Mouse (Mus musculus) hindbrain, postnatal 0 days (tissue): Measurements from ENCODE around the gene Cbln1. TPM values are rescaled to one million over a fixed set of nuclear protein-coding genes. Genes with fewer than 3 reads are reported as not detected.

ENCODE experiments used
- ATAC-seq: fragments of 200-750 bp; cut with Nextera tagmentation; 2 replicates; pipeline ENCODE4 v1.8.0; 2017; ENCODE audit warnings: mild to moderate bottlenecking, moderate TSS enrichment, moderate library complexity
- DNase-seq: peaks from one replicate; pipeline ENCODE4 v3.0.0-alpha.2; 2015; ENCODE audit warnings: low spot score
- H3K27ac ChIP-seq: fragments of 300-500 bp; sonication (generic); 2 replicates; pipeline ENCODE4 v1.5.1; 2014; ENCODE audit warnings: mild to moderate bottlenecking
- H3K27me3 ChIP-seq: fragments of 300-500 bp; sonication (generic); 2 replicates; pipeline ENCODE4 v1.6.1; 2014; ENCODE audit warnings: low read length, mixed read lengths; ENCODE audit not compliant: insufficient read depth
- H3K36me3 ChIP-seq: fragments of 300-500 bp; sonication (generic); 2 replicates; pipeline ENCODE4 v1.6.1; 2014; ENCODE audit warnings: low read length, mixed read lengths; ENCODE audit not compliant: insufficient read depth
- H3K4me1 ChIP-seq: fragments of 300-500 bp; sonication (generic); 2 replicates; pipeline ENCODE4 v1.6.1; 2014; ENCODE audit warnings: antibody characterized with exemption, low read length, mixed read lengths; ENCODE audit not compliant: insufficient read depth
- H3K4me2 ChIP-seq: fragments of 300-500 bp; sonication (generic); 2 replicates; pipeline ENCODE4 v1.6.1; 2014; ENCODE audit warnings: low read depth, mild to moderate bottlenecking, low read length, moderate library complexity, mixed read lengths
- H3K4me3 ChIP-seq: fragments of 300-500 bp; sonication (generic); 2 replicates; pipeline ENCODE4 v1.5.1; 2014; ENCODE audit warnings: low read length
- H3K9ac ChIP-seq: fragments of 300-500 bp; sonication (generic); replicated peaks from 2 replicates; pipeline ENCODE4 v1.6.1; 2014; ENCODE audit warnings: mild to moderate bottlenecking, low read length, moderate library complexity, mixed read lengths
- H3K9me3 ChIP-seq: fragments of 300-500 bp; sonication (generic); 2 replicates; pipeline ENCODE4 v1.6.1; 2016; ENCODE audit warnings: low read length, mixed read lengths
- CTCF ChIP-seq: IDR thresholded peaks from 2 replicates; pipeline ENCODE4 v1.5.1; 2016; ENCODE audit warnings: antibody characterized with exemption, control low read depth, low read depth
- WGBS: fragments of 180-500 bp; shearing (Covaris S2); extraction: QIAGEN DNeasy Blood & Tissue Kit; methylation state at CpG from one replicate; pipeline ENCODE4 v1.1.7; 2014; 5-methylcytosine and 5-hydroxymethylcytosine counted together
- polyA plus RNA-seq: library from polyadenylated mRNA; unstranded; fragments of >200 nt; fragmentation: Nextera tagmentation; extraction: Ambion mirVana; gene quantifications from 2 replicates; pipeline ENCODE4 v1.2.1, GENCODE M21; 2015
- total RNA-seq: library from RNA; depleted of rRNA; stranded (reverse); fragments of >200 nt; gene quantifications from 2 replicates; pipeline ENCODE4 v1.2.3, GENCODE M21; 2014

Cbln1 gene
- total and polyA plus RNA-seq, 2 experiments from 2014 or later: 56.8 to 181 TPM

DNA sequence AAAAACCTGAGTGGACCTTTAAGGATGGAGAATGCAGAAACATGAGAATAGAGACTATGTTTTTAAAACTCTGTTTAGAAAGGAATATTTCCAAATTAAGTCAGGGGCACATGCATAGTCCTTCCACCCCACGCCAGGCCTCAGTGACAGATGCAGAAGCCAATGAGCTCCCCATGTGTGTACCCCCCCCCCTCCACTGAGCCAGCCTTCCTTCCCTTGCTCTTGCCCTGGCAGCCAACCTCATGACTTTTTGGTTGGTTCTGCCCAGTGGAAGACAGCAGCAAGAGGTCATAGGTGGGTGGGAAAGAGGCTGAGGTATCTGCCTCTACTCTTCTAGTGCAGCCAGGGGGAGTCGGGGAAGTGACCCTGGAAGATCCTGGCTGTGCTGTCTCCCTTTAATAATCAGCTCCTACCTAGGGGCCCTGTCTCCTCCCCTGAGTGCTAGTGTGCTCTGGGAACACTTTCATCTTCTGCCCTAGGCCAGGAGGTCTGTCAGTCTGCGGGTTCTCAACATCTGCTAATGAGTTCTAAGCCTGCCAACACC, 4.8 kb upstream of the Cbln1 start:
- H3K4me2 ChIP-seq: peak overlapping the region; percentile 45
- H3K9ac ChIP-seq: no peak overlapping the region
- no peak for DNase-seq
- 53% methylated on average over 3 of the region's 3 CpGs for WGBS
- H3K27ac ChIP-seq: 0 out of 2 replicates have a peak overlapping the region, but pooled peaks have one; percentile 20
- H3K4me3 ChIP-seq: no peak overlapping the region
- TF ChIP-seq CTCF: no peak
- H3K4me1 ChIP-seq: no peaks in the 10 kb centered on the region
- ATAC-seq: no peak
- peaks cover 8% of the 10 kb centered on the region for H3K27me3 ChIP-seq
- no peaks in the 10 kb centered on the region for H3K36me3 ChIP-seq
- H3K9me3 ChIP-seq: no peaks in the 10 kb centered on the region

DNA sequence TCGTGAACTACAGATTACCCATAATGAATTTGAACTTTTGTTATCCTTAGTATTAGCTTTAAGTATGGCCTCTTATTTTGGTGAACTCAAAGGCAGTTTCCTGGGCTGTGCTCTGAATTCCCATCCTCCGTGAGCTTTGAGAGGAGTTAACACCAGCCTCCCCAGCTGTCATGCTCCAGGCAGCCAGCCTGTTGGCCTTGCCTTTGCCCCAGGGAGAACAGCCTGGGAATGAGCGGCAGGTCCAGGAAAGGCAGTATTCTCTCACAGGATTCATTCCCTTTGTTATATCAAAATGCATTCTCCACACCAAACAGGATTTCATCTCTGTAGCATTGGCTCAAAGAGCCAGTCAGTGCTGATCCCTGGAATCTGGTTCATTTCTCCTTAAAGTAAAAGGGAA, 3.1 kb upstream of the Cbln1 start:
- Histone ChIP-seq H3K9me3 (no peaks in the 10 kb centered on the region), H3K4me2 (peak overlapping the region; percentile 70), H3K4me3 (peak overlapping the region; percentile 23), H3K36me3 (no peaks in the 10 kb centered on the region), H3K9ac (peak overlapping the region; percentile 21; the same call in 1 of the 2 replicates), H3K4me1 (no peaks in the 10 kb centered on the region), H3K27me3 (peaks cover 15% of the 10 kb centered on the region), H3K27ac (no peak overlapping the region; the same call in 1 of the 2 replicates)
- ATAC-seq (no peak), DNase-seq (peak; percentile 68)
- TF ChIP-seq CTCF: no peak
- WGBS: 40% methylated on average over 3 of the region's 3 CpGs

DNA sequence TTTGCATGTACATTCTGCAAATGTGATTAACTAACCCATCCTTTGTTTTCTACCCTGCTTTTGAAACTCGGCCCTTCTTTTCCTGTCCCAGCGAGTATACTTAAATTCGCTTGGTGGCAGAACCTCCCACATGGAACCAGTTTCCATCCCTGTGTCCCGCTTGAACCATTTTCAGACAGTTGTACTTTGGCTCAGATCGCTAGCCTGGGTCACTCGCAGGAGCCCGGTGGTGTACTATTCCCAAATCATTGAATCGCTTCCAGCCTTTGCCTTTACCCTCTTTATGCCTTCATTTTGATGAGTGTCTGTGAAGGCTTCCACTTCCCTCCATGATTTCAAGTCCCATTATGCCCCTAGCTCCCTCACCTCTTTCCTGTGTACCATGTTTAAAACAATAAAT, 2.0 kb upstream of the Cbln1 start:
- no peaks in the 10 kb centered on the region for H3K36me3 ChIP-seq
- WGBS: 57% methylated on average over 8 of the region's 8 CpGs
- no peaks in the 10 kb centered on the region for H3K9me3 ChIP-seq
- ATAC-seq (no peak), DNase-seq (no peak)
- H3K27ac ChIP-seq: 0 out of 2 replicates have a peak overlapping the region, but pooled peaks have one; percentile 20
- H3K27me3 ChIP-seq: peaks cover 15% of the 10 kb centered on the region
- no peak overlapping the region; the same call in 1 of the 2 replicates for H3K9ac ChIP-seq
- H3K4me2 ChIP-seq: peak overlapping the region; percentile 70
- no peak for TF ChIP-seq CTCF
- peak overlapping the region; percentile 42 for H3K4me3 ChIP-seq
- peaks cover 4% of the 10 kb centered on the region; the same call in 1 of the 2 replicates for H3K4me1 ChIP-seq

DNA sequence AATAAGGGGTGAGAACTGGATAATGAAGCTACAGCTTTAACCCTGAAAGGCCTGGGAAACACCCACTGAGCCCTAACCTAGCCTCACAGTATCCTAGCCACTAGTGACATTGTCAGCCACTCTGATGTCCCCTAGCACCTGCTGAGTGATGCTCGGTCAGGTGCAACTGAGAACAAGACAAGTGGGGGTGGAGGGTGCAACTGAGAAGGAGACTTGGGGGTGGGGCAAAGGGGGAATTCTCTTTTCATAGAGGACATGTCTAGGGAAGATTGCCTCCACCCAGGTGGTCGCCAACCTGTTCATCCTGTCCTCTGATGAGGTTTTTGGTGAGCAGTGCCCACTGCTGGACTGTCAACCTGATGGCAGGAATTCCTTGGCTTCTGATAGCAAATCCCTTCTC, 1.5 kb upstream of the Cbln1 start:
- ATAC-seq (no peak), DNase-seq (peak; percentile 56)
- Histone ChIP-seq H3K4me3 (peak overlapping the region; percentile 42), H3K27ac (0 out of 2 replicates have a peak overlapping the region, but pooled peaks have one; percentile 20), H3K9ac (peak overlapping the region; percentile 54), H3K27me3 (peaks cover 15% of the 10 kb centered on the region), H3K4me1 (peaks cover 4% of the 10 kb centered on the region; the same call in 1 of the 2 replicates), H3K9me3 (no peaks in the 10 kb centered on the region), H3K4me2 (peak overlapping the region; percentile 70), H3K36me3 (no peaks in the 10 kb centered on the region)
- TF ChIP-seq CTCF: peak; percentile 48
- 33% methylated on average over 2 of the region's 2 CpGs for WGBS

DNA sequence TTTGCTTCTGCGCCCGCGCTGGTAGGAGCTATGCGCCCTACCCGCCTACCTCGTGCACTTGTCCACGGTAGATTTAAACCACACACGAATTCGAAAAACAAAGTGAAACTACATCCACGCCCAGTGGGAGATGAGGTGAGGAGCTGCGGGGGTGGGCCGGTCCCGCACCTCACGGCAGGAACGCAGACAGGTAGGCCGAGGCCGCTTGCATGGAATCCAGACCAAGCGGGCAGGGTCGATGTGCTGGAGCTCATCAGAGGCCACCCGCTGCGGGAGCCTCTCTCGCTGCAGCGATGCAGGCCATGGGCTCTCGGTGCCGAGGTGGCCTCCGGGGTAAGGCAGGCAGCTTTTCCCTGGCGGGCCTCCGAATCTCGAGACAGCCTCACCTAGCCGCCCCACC, 905 bp upstream of the Cbln1 start:
- DNase-seq: no peak
- peak overlapping the region; percentile 11 for H3K27ac ChIP-seq
- WGBS: 1% methylated on average over 30 of the region's 30 CpGs
- H3K9me3 ChIP-seq: no peaks in the 10 kb centered on the region
- H3K36me3 ChIP-seq: no peaks in the 10 kb centered on the region
- no peak for ATAC-seq
- H3K9ac ChIP-seq: peak overlapping the region; percentile 54
- peak overlapping the region; percentile 42 for H3K4me3 ChIP-seq
- peak overlapping the region; percentile 70 for H3K4me2 ChIP-seq
- peaks cover 4% of the 10 kb centered on the region; the same call in 1 of the 2 replicates for H3K4me1 ChIP-seq
- H3K27me3 ChIP-seq: peaks cover 15% of the 10 kb centered on the region
- no peak for TF ChIP-seq CTCF

DNA sequence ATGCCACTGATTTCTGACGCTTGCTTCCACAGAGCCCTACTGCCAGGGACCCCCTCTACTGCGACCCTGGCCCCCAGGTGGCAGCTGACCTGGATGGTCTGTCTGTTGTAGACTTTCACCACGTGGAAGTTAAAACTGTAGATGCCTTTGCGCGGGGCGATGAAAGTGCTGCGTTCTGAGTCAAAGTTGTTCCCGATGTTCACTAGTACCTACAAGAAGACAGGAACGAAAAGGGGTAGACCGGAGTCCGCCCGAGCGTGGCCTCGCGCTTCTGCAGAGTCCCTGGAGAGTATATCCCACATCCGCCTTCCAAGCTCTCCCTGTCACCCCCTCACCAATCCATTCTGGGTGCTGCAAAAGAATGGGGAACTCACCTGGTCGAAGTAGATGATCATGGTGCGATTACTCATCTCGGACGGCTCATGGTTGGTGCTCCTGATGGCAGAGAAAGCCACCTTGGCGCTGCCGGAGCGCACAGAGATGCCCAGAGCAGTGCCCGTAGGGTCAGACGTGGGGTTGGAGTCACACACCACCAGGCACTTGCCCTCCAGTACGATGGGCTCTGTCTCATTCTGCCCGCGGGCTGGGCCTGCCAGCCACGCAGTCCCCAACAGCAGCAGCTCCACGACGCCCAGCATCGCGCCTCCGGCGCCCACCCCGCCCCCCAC, 672 bp downstream of the Cbln1 start:
- peak overlapping the region; percentile 70 for H3K4me2 ChIP-seq
- WGBS: under 1% methylated on average over 35 of the region's 36 CpGs
- peaks cover 4% of the 10 kb centered on the region; the same call in 1 of the 2 replicates for H3K4me1 ChIP-seq
- peak overlapping the region; percentile 79 for H3K27ac ChIP-seq
- DNase-seq (no peak), ATAC-seq (peak; percentile 38)
- peak overlapping the region; percentile 59 for H3K9ac ChIP-seq
- H3K9me3 ChIP-seq: no peaks in the 10 kb centered on the region
- peaks cover 22% of the 10 kb centered on the region for H3K27me3 ChIP-seq
- peak overlapping the region; percentile 42 for H3K4me3 ChIP-seq
- TF ChIP-seq CTCF: no peak
- no peaks in the 10 kb centered on the region for H3K36me3 ChIP-seq
